Mouse (Mus musculus): Measurements from ENCODE around the gene Ros1.

The Ros1 gene

DNA sequence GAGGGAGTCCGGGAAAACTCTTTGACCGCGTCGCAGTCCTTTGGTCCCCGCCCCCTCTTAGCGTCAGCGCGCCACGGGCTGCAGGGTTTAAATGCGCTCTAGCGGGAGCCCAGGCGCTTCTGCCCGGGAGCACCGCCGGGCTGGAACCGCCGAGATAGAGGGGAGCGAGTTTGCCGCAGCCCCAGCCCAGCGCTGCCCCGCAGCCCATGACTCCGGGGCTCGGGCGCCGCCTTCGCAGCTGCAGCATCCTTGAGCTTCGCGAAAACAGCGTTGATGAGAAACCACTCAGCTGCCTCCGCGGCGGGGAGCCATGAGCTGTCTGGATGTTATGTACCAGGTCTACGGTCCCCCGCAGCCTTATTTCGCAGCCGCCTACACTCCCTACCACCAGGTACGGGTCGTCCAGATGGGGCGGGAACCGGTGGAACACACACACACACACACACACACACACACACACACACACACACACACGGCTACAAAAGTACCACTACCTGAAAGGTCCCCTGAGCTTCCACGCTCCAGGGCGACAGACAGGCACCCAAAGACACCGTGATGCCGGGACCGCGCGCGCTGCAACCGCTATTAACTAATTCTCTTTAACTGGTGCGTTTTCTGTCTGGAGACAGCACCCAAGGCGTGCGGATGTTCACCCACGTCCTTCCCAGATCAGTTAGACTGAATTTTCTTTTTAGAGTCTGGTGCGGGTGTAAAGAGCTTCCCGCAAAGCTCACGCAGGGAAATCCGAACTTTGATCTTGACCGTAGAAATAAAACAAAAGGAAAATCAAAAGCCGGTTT is 172.4 kb downstream of the Ros1 start, which contains the start of gene Vgll2:
Gene Vgll2, plus strand, starts transcription at position 90 of the 800 bp plus-strand sequence.
- DNase-seq (ENCODE audit: low spot score) = peak; percentile 2

DNA sequence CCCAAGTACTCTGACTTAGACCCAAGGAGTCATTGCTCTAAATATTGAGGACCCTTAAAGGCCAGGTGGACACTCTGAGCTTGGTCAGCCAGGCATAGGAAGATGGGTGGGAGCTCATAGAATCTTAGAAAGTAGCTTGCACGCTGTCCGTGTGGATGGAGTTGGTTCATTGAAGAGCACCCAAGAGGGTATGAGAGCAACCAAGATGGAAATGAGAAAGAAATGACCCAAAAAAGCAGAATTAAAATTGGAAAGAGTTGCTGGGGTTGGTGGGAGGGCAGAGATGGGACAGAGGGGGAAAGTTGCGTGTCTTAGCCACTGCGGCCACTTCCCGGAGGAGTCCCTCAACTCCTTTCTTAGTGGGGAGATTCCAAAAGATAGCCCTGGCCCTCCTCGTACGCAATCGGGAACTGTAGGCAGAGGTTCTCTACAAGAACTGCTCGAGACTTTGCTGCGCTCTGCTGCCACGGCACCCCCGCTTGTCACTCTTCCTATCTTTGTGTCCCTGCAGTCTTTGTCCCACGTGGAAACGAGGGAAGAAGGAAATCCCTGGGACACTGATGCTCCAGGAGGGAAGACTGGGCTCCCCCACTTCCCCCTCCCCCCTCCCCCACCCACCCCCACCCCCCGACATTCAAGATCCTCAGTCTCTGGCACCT is 173.2 kb downstream of the Ros1 start:
- no peak for DNase-seq (ENCODE audit: low spot score)

DNA sequence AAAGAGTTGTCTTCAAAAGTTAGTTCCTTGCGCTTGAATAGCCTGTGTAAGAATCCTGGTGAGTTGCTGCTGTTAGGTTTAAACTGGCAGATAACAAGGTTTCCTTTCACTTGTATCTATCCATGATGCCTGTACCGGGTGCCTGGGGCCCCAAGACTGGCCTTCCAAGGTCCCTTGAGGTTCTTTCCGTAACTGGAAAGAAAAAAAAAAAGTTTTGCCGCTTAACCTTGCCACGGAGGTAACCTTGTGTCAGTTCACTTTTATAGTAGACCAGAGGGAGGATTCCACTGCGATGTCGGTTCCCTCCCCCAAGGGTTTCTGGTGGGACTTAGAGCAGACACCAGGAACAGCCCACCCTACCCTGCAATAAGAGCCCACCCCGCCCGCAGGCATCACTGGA is 173.8 kb downstream of the Ros1 start:
- DNase-seq (ENCODE audit: low spot score) = no peak

DNA sequence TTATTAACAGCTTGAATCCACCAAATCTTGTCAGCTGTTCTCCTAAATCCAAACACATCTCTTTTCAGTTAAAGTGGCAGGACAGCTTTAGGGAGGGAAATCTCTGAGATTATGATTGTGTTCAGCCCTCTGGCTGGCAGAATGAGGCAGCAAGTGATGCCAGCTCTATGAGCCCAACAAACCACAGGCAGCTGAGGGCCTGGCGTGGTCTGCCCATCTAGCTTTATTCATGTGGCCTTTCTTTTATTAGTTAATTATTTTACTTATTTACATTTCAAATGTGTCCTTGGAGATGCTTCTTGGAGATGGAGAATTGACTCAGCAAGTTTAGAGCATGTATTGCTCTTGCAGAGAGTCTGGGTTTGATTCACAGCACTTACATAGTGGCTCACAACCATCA is 176.6 kb downstream of the Ros1 start:
- DNase-seq (ENCODE audit: low spot score) = no peak
